Mouse (Mus musculus) stomach, postnatal 0 days (tissue): ENCODE measurements around the gene Tspan4.

Experiments used
- CTCF ChIP-seq: IDR thresholded peaks from 2 replicates; pipeline ENCODE4 v1.5.1; 2016; ENCODE audit warnings: antibody characterized with exemption, low read depth, mild to moderate bottlenecking, moderate library complexity
- EP300 ChIP-seq: optimal IDR thresholded peaks from 2 replicates; pipeline ENCODE3; 2016; ENCODE audit warnings: antibody characterized with exemption

DNA sequence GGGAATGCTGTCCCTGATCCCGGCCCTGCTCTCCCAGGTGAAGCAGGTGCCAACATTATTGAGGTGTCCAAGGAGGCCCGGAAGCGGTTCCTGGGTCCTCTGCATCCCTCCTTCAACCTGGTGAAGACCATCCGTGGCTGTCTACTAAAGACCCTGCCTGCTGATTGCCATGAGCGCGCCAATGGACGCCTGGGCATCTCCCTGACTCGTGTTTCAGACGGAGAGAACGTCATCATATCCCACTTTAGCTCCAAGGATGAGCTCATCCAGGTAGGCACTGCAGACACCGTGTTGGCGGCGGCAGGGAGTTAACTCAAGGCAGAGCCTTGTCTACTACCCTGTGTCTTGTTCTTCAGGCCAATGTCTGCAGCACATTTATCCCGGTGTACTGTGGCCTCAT lies 17.8 kb upstream of the Tspan4 start:
- TF ChIP-seq EP300 (no peak), CTCF (no peak)
